Mouse (Mus musculus) stomach, adult 2 months (tissue): ENCODE results near the gene S100a8. TPM values are rescaled to one million over a fixed set of nuclear protein-coding genes. Genes with fewer than 3 reads are reported as not detected.

Experiments used
- polyA plus RNA-seq: library from polyadenylated mRNA; depleted of rRNA; stranded (reverse); fragments of >200 nt; gene quantifications from 2 replicates; pipeline ENCODE4 v1.2.3, GENCODE M21; 2012; rRNA removed

Gene S100a8
- not detected in 2 replicates for polyA plus RNA-seq

GRCm38 (mm10) chr3:90668846-90669245 is at the start of gene S100a8:
Gene S100a8, plus strand, starts transcription at chr3:90668978.

GRCm38 (mm10) chr3:90653717-90654116 is 15.1 kb upstream of the S100a8 start, which contains the start of gene S100a7a:
Gene S100a7a, plus strand, starts transcription at chr3:90654017.

GRCm38 (mm10) chr3:90695613-90696012 is 26.8 kb downstream of the S100a8 start, which contains the start of gene S100a9:
Gene S100a9, minus strand, starts transcription at chr3:90695721.

Other genes with a start within 250 kb of the S100a8 start
- 7.6 and 9.0 TPM in 2 replicates for gene Ints3, start 235.4 kb upstream of the S100a8 start, polyA plus RNA-seq
- gene Npr1, start 203.1 kb upstream of the S100a8 start, polyA plus RNA-seq: 5.0 and 6.2 TPM in 2 replicates
- 3.7 and 4.0 TPM in 2 replicates for gene Ilf2, start 192.9 kb upstream of the S100a8 start, polyA plus RNA-seq
- 8.3 and 8.6 TPM in 2 replicates for gene Snapin, start 177.9 kb upstream of the S100a8 start, polyA plus RNA-seq
- 16.0 and 17.1 TPM in 2 replicates for gene Chtop, start 159.5 kb upstream of the S100a8 start, polyA plus RNA-seq
- 83.5 and 96.7 TPM in 2 replicates for gene S100a1, start 154.6 kb upstream of the S100a8 start, polyA plus RNA-seq
- 19.2 and 27.6 TPM in 2 replicates for gene S100a13, start 154.5 kb upstream of the S100a8 start, polyA plus RNA-seq
- gene S100a14, start 142.1 kb upstream of the S100a8 start, polyA plus RNA-seq: 19.5 and 23.7 TPM in 2 replicates
- 164 and 185 TPM in 2 replicates for gene S100a16, start 131.7 kb upstream of the S100a8 start, polyA plus RNA-seq
- 1.00 and 1.2 TPM in 2 replicates for gene S100a3, start 108.4 kb upstream of the S100a8 start, polyA plus RNA-seq
- not detected in 2 replicates for gene S100a2, start 78.7 kb upstream of the S100a8 start, polyA plus RNA-seq
- not detected in 2 replicates for gene Gm42674, start 67.1 kb upstream of the S100a8 start, polyA plus RNA-seq
- gene S100a4, start 65.2 kb upstream of the S100a8 start, polyA plus RNA-seq: 2.5 and 3.0 TPM in 2 replicates
- not detected in 2 replicates for gene S100a5, start 60.5 kb upstream of the S100a8 start, polyA plus RNA-seq
- gene S100a6, start 56.1 kb upstream of the S100a8 start, polyA plus RNA-seq: 870 and 990 TPM in 2 replicates
- 0.55 and 1.5 TPM in 2 replicates for gene S100a7a, start 15.0 kb upstream of the S100a8 start, polyA plus RNA-seq
- gene S100a9, start 26.7 kb downstream of the S100a8 start, polyA plus RNA-seq: 0.21 TPM in 1 of 2 replicates, not detected in the other
- 1.9 and 2.0 TPM in 2 replicates for gene Pglyrp4, start 57.9 kb downstream of the S100a8 start, polyA plus RNA-seq
- gene Gm5849, start 108.9 kb downstream of the S100a8 start, polyA plus RNA-seq: not detected in 2 replicates